Mouse (Mus musculus): ENCODE results near the gene Rpl21. TPM values are rescaled to one million over a fixed set of nuclear protein-coding genes. Genes with fewer than 3 reads are reported as not detected.
A peak's percentile ranks its signal among the peaks of the same experiment; 100 is the strongest.

Gene Rpl21
- total RNA-seq, 1 experiment, result 1,099 TPM

GRCm38 (mm10) chr5:146832435-146832768, 288 bp upstream of the Rpl21 start:
- H3K27ac ChIP-seq (ENCODE audit: insufficient read depth, low read depth, low read length, poor library complexity, severe bottlenecking), result peak overlapping the region; percentile 7; the same call in 1 of the 2 replicates
- in situ Hi-C loops (cut with MboI; ENCODE audit: low sequenced_read_pairs in 2 of 2, unreplicated experiment in 2 of 2), result no loop called here
- peak overlapping the region; percentile 12 to 92; a peak in 3 of 4 replicates for H3K4me3 ChIP-seq (ENCODE audit: insufficient read depth in 1 of 2, low read depth in 1 of 2, low read length in 2 of 2, poor library complexity in 1 of 2, severe bottlenecking in 1 of 2)
- TF ChIP-seq ZNF384 (IDR thresholded peaks at IDR 0.05; ENCODE audit: low read depth, low read length) (no peak), HCFC1 (IDR thresholded peaks at IDR 0.05; ENCODE audit: borderline replicate concordance, insufficient read depth, low read length) (no peak), MAFK (IDR thresholded peaks at IDR 0.05; ENCODE audit: insufficient read depth, low read depth, low read length) (no peak), ZC3H11A (IDR thresholded peaks at IDR 0.05; ENCODE audit: borderline replicate concordance, low read depth, low read length) (no peak)
- H3K36me3 ChIP-seq (ENCODE audit: control insufficient read depth, insufficient read depth, low read length, poor library complexity, severe bottlenecking), result peaks cover 35% of the 10 kb centered on the region
- peaks cover 0 to 2% of the 10 kb centered on the region in 2 experiments; a peak in 1 of 4 replicates for H3K4me1 ChIP-seq (ENCODE audit: control insufficient read depth in 2 of 2, insufficient read depth in 2 of 2, low read length in 2 of 2, poor library complexity in 1 of 2)
- no peak for DNase-seq (ENCODE audit: low read depth, low spot score)
- H3K9me3 ChIP-seq (ENCODE audit: control insufficient read depth, insufficient read depth, low read depth, low read length), result no peaks in the 10 kb centered on the region
- peak overlapping the region; percentile 46; the same call in 1 of the 2 replicates for H3K9ac ChIP-seq (ENCODE audit: insufficient read depth, low read depth, low read length, poor library complexity, severe bottlenecking)

DNA sequence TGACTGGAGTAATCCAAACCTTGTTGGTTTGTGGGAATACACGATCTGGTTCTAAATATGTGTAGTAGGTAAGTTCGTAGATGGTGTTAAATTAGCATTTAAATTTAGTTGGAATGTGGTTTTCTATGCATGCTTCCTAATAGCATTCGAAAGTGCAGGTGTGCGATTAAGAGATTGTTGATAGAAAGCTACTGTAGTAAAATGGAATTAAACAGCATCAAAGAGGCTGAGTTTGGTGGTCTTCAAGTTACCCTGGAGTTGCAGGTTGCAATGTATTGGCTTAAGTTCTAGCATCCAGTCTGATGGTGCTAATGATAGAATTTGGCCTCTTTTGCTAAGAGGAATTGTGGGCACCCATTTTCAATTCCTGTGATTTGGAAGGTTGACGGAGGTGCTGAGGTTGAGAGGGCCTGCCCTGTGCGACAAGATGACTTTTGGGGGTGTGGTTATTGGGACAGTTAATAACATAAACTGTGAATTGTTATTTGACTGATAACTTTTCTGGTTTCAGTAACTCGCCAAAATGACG, 1.0 kb downstream of the Rpl21 start:
- peak overlapping the region; percentile 88; the same call in 1 of the 2 replicates for H3K27ac ChIP-seq (ENCODE audit: insufficient read depth, low read depth, low read length, poor library complexity, severe bottlenecking)
- TF ChIP-seq ZNF384 (IDR thresholded peaks at IDR 0.05; ENCODE audit: low read depth, low read length) (no peak), MAFK (IDR thresholded peaks at IDR 0.05; ENCODE audit: insufficient read depth, low read depth, low read length) (no peak), ZC3H11A (IDR thresholded peaks at IDR 0.05; ENCODE audit: borderline replicate concordance, low read depth, low read length) (no peak), CHD2 (IDR thresholded peaks at IDR 0.05; ENCODE audit: low read depth, low read length) (no peak), HCFC1 (IDR thresholded peaks at IDR 0.05; ENCODE audit: borderline replicate concordance, insufficient read depth, low read length) (no peak)

GRCm38 (mm10) chr5:146834959-146835358, 2.3 kb downstream of the Rpl21 start:
- no peak for TF ChIP-seq ZNF384 (IDR thresholded peaks at IDR 0.05; ENCODE audit: low read depth, low read length)
- no peak for TF ChIP-seq ZC3H11A (IDR thresholded peaks at IDR 0.05; ENCODE audit: borderline replicate concordance, low read depth, low read length)
- TF ChIP-seq CHD2 (IDR thresholded peaks at IDR 0.05; ENCODE audit: low read depth, low read length), result no peak
- no peak for TF ChIP-seq HCFC1 (IDR thresholded peaks at IDR 0.05; ENCODE audit: borderline replicate concordance, insufficient read depth, low read length)
- no peak for TF ChIP-seq MAFK (IDR thresholded peaks at IDR 0.05; ENCODE audit: insufficient read depth, low read depth, low read length)
- peak overlapping the region; percentile 96; the same call in 1 of the 2 replicates for H3K9ac ChIP-seq (ENCODE audit: insufficient read depth, low read depth, low read length, poor library complexity, severe bottlenecking)
- DNase-seq (ENCODE audit: low read depth, low spot score), result no peak
- peak overlapping the region; percentile 82 to 92; a peak in 2 of 4 replicates for H3K4me3 ChIP-seq (ENCODE audit: insufficient read depth in 1 of 2, low read depth in 1 of 2, low read length in 2 of 2, poor library complexity in 1 of 2, severe bottlenecking in 1 of 2)
- H3K27ac ChIP-seq (ENCODE audit: insufficient read depth, low read depth, low read length, poor library complexity, severe bottlenecking), result no peak overlapping the region; the same call in 1 of the 2 replicates
- in situ Hi-C loops (cut with MboI; ENCODE audit: low sequenced_read_pairs in 2 of 2, unreplicated experiment in 2 of 2), result no loop called here
- H3K36me3 ChIP-seq (ENCODE audit: control insufficient read depth, insufficient read depth, low read length, poor library complexity, severe bottlenecking), result peaks cover 46% of the 10 kb centered on the region
- H3K4me1 ChIP-seq (ENCODE audit: control insufficient read depth in 2 of 2, insufficient read depth in 2 of 2, low read length in 2 of 2, poor library complexity in 1 of 2), result peaks cover 0 to 6% of the 10 kb centered on the region in 2 experiments; a peak in 1 of 4 replicates
- H3K9me3 ChIP-seq (ENCODE audit: control insufficient read depth, insufficient read depth, low read depth, low read length), result no peaks in the 10 kb centered on the region

More for the DNA sequence above, 1.0 kb downstream of the Rpl21 start:
- peak overlapping the region; percentile 96 for H3K9ac ChIP-seq (ENCODE audit: insufficient read depth, low read depth, low read length, poor library complexity, severe bottlenecking)
- H3K36me3 ChIP-seq (ENCODE audit: control insufficient read depth, insufficient read depth, low read length, poor library complexity, severe bottlenecking), result peaks cover 46% of the 10 kb centered on the region
- no peak for DNase-seq (ENCODE audit: low read depth, low spot score)
- H3K9me3 ChIP-seq (ENCODE audit: control insufficient read depth, insufficient read depth, low read depth, low read length), result no peaks in the 10 kb centered on the region
- H3K4me1 ChIP-seq (ENCODE audit: control insufficient read depth in 2 of 2, insufficient read depth in 2 of 2, low read length in 2 of 2, poor library complexity in 1 of 2), result peaks cover 0 to 4% of the 10 kb centered on the region in 2 experiments; a peak in 1 of 4 replicates
- in situ Hi-C loops (cut with MboI; ENCODE audit: low sequenced_read_pairs in 2 of 2, unreplicated experiment in 2 of 2), result no loop called here
- H3K4me3 ChIP-seq (ENCODE audit: insufficient read depth in 1 of 2, low read depth in 1 of 2, low read length in 2 of 2, poor library complexity in 1 of 2, severe bottlenecking in 1 of 2), result peak overlapping the region; percentile 82 to 92

DNA sequence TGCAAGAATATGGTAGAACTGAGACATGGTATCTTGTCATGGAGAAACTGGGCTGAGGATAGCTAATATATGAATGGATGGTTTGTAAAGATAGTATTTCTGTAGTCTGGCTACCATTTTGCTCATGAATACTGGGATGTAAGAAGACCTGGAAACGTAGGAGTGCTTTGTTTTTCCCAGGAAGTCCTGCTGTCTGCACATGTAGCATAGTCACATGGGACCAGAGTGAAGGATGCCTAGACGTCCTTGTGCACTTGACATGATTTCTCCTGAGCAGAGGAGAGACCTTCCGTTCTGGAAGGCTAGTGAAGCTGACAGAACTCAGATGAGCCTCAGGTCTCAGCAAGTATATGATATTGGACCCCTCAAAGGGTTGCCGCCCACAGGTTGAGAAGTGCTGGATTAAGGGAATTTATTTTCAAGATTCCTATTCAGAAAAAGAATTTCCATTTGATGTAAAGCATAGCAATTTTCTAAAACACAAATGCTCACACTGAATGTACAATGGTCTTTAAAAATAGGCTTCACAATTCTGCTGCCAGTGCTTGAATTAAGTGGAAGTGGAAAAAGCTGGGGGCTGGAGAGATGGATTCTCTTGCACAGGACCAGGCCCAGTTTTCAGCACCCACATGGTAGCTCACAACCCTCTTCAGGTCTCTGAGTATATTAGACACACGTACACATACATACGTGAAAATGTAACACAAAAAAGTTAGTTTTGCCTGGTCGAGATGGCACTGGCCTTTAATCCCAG, 5.5 kb downstream of the Rpl21 start:
- Histone ChIP-seq H3K9ac (ENCODE audit: insufficient read depth, low read depth, low read length, poor library complexity, severe bottlenecking) (no peak overlapping the region), H3K4me3 (ENCODE audit: insufficient read depth in 1 of 2, low read depth in 1 of 2, low read length in 2 of 2, poor library complexity in 1 of 2, severe bottlenecking in 1 of 2) (no peak overlapping the region), H3K27ac (ENCODE audit: insufficient read depth, low read depth, low read length, poor library complexity, severe bottlenecking) (no peak overlapping the region), H3K36me3 (ENCODE audit: control insufficient read depth, insufficient read depth, low read length, poor library complexity, severe bottlenecking) (peaks cover 46% of the 10 kb centered on the region), H3K4me1 (ENCODE audit: control insufficient read depth in 2 of 2, insufficient read depth in 2 of 2, low read length in 2 of 2, poor library complexity in 1 of 2) (peaks cover 0 to 6% of the 10 kb centered on the region in 2 experiments; a peak in 1 of 4 replicates), H3K9me3 (ENCODE audit: control insufficient read depth, insufficient read depth, low read depth, low read length) (no peaks in the 10 kb centered on the region)
- TF ChIP-seq ZC3H11A (IDR thresholded peaks at IDR 0.05; ENCODE audit: borderline replicate concordance, low read depth, low read length) (no peak), CHD2 (IDR thresholded peaks at IDR 0.05; ENCODE audit: low read depth, low read length) (no peak), ZNF384 (IDR thresholded peaks at IDR 0.05; ENCODE audit: low read depth, low read length) (no peak), MAFK (IDR thresholded peaks at IDR 0.05; ENCODE audit: insufficient read depth, low read depth, low read length) (no peak), HCFC1 (IDR thresholded peaks at IDR 0.05; ENCODE audit: borderline replicate concordance, insufficient read depth, low read length) (no peak)
- no peak for DNase-seq (ENCODE audit: low read depth, low spot score)
- in situ Hi-C loops (cut with MboI; ENCODE audit: low sequenced_read_pairs in 2 of 2, unreplicated experiment in 2 of 2), result no loop called here
